In the genomic region with DNA sequence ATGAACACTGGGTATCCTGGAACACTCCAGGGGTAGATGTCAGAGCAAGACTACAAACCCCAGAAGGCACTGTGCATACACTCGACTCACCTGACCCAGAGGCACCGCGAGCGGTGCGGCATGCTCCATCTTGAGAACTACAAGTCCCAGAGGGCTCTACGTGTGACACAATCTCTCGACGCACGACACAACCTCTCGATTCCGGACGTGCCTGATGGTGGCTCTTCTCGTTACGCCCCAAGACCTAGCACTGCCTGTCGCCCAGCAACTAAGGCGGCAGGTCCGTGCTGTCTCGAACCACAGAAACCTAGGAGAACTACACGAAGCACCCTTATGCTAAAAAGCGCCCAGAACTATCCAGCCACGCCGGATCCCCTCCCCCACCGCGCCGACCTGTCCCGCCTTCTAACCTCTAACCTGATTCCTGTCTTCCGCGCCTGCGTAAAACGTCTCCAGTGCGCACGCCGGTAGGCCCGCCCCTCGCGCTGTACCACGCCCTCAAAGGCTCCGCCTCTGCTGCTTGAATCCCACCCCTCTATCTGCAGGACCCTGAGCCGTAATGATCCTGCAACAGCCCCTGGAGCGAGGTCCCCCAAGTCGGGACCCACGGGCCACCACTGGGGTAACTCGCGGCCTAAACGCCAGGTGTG, we compare ENCODE assay signal across 8 mouse cellular contexts. TPM values are rescaled to one million over a fixed set of nuclear protein-coding genes. Genes with fewer than 3 reads are reported as not detected.
DNase-seq lines count a peak whose midpoint lies in the region; ATAC-seq lines count a peak whose summit lies in the region.

A gene (plus strand): TSS at position 173 of the 650 bp plus-strand sequence.
A gene (minus strand): TSS at position 459 of the 650 bp plus-strand sequence.

- H3K27ac ChIP-seq in hindbrain, embryonic 14.5 days = peak within 1 kb of the TSS; percentile 88

- H3K4me3 ChIP-seq in hindbrain, embryonic 14.5 days (replicated peaks; ENCODE audit: low read length) = peak within 1 kb of the TSS; percentile 58

- whole genome bisulfite sequencing in hindbrain, embryonic 14.5 days = under 1% methylated on average over 45 of the region's 45 CpGs

- H3K9me3 ChIP-seq in hindbrain, embryonic 14.5 days (ENCODE audit: control insufficient read depth, low read length) = no peaks in the 10 kb centered on the region

- peak within 1 kb of the TSS; percentile 83 for H3K9ac ChIP-seq in hindbrain, embryonic 14.5 days

- H3K4me1 ChIP-seq in hindbrain, embryonic 14.5 days (replicated peaks; ENCODE audit: control insufficient read depth, insufficient read depth, low read length) = peaks cover 26% of the 10 kb centered on the region

- DNase-seq in R1 (ENCODE audit: low read depth, low spot score) = peak; percentile 99
- DNase-seq in cerebellum, postnatal 25 days = peak; percentile 96 to 97
- DNase-seq in frontal cortex, postnatal 25 days (ENCODE audit: low spot score in 2 of 2) = peak; percentile 92
- DNase-seq in hindbrain, embryonic 14.5 days (ENCODE audit: low spot score) = peak; percentile 92
- DNase-seq in layer of hippocampus, postnatal 36 days = peak; percentile 94 to 96
- peak; percentile 97 for DNase-seq in lung, postnatal 36 days
- peak; percentile 96 for DNase-seq in retina, postnatal 1 day
- DNase-seq in urinary bladder, adult 18-20 months (ENCODE audit: low spot score in 2 of 2) = peak; percentile 88 to 94

- peaks cover 36% of the 10 kb centered on the region for H3K27me3 ChIP-seq in hindbrain, embryonic 14.5 days (ENCODE audit: control insufficient read depth, insufficient read depth, low read length)

- peak; percentile 94 for ATAC-seq in hindbrain, embryonic 14.5 days (ENCODE audit: low FRiP score)

- peaks cover 15% of the 10 kb centered on the region for H3K36me3 ChIP-seq in hindbrain, embryonic 14.5 days (replicated peaks; ENCODE audit: control insufficient read depth, insufficient read depth)

- peak within 1 kb of the TSS; percentile 77 for H3K4me2 ChIP-seq in hindbrain, embryonic 14.5 days (replicated peaks)

RNA-seq across cellular contexts. Expression of the first gene that starts in this region (rescaled TPM):
- polyA plus RNA-seq in hindbrain, embryonic 14.5 days (2014; fragmentation: Nextera tagmentation; extraction: Ambion mirVana) = 129 and 143 TPM in 2 replicates
- 100 to 1,000 TPM; 122 to 124 TPM for total RNA-seq in layer of hippocampus, postnatal 36 days (2021)

RNA-seq across cellular contexts. Expression of the second gene that starts in this region (rescaled TPM):
- 39.7 and 40.0 TPM in 2 replicates for polyA plus RNA-seq in hindbrain, embryonic 14.5 days (2014; fragmentation: Nextera tagmentation; extraction: Ambion mirVana)
- 1 to 10 TPM; 7.2 to 9.7 TPM for total RNA-seq in layer of hippocampus, postnatal 36 days (2021)

Comparison
In these comparisons a context has a peak if more than half of its experiments do, and no peak if none do; other contexts are left out.
1. Peak in every context shown above with its lines: DNase-seq, ATAC-seq, H3K4me3 ChIP-seq and H3K27ac ChIP-seq.